Mouse (Mus musculus) testis, adult 2 months (tissue): Measurements from ENCODE around the gene Ppip5k2.

Experiments
- CTCF ChIP-seq: fragments of 200-500 bp; IDR thresholded peaks from 2 replicates; pipeline ENCODE4 v1.5.1; 2012; ENCODE audit warnings: low read depth, mild to moderate bottlenecking, inconsistent platforms, low read length, moderate library complexity; ENCODE audit not compliant: control insufficient read depth, insufficient read depth, insufficient replicate concordance
- POLR2A ChIP-seq: fragments of 200-500 bp; IDR thresholded peaks from 2 replicates; pipeline ENCODE4 v1.6.1; 2012; ENCODE audit warnings: low read depth, mild to moderate bottlenecking, inconsistent platforms, low read length, moderate library complexity; ENCODE audit not compliant: control insufficient read depth

GRCm38 (mm10) chr1:97809255-97809912, 39.2 kb upstream of the Ppip5k2 start:
- TF ChIP-seq CTCF, result no peak
- no peak for TF ChIP-seq POLR2A
